Mouse (Mus musculus) large intestine, adult 2 months (tissue): ENCODE results near the gene Sptb. TPM values are rescaled to one million over a fixed set of nuclear protein-coding genes. Genes with fewer than 3 reads are reported as not detected.

Experiments
- DNase-seq: peaks from one replicate; pipeline ENCODE4 v3.0.0-alpha.2; 2012; ENCODE audit warnings: low read depth, low spot score
- WGBS: fragments of 180-500 bp; shearing (Covaris S2); methylation state at CpG from one replicate; pipeline ENCODE4 v1.1.7; 2018; 5-methylcytosine and 5-hydroxymethylcytosine counted together
- polyA plus RNA-seq: library from polyadenylated mRNA; depleted of rRNA; stranded (reverse); fragments of >200 nt; gene quantifications from 2 replicates; pipeline ENCODE4 v1.2.3, GENCODE M21; 2012; rRNA removed

The Sptb gene
- polyA plus RNA-seq, 1 experiment: 0.40 TPM

DNA sequence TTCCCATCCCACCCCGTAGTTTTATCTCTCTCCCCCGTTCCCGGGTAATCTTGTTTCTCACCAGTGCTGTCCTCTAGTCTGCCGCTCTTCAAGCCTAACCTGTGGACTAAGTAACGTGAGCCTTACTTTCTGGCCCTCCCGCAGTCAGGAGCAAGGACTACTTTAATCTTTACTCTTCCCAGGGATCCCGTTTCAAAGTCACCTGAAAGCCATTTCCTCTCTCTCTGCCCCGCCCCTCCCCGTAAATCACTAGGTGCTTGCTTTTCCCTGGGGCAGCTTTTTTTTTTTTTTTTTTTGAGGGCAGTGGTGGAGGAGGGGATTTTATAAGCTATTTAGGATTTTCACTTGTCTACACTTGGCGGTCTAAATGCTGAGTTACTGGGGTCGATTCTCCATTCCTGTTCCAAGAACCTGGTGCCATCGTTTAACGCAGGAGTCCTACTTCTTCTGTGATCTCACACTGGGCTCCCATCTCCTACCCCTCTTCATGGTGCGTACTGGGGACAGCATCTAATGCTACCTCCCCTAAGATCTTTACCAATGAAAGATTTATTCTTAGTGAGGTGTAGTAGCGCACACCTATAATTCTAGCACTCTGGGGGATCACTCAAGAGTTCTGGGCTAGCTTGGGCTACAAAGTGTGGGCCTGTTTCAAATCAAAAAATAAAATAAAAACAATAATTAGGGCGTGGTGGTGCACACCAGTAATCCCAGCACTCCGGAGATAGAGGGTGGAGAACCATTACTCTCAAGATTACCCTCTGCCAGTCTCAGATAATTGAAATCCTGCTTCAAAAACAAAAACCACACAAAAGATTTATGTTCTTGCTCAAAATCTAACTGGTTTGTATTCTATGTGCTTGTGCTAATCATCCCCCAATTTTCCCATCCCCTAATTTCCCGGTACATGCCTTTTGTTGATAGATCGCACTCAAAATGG, 178.1 kb downstream of the Sptb start:
- 29% methylated on average over 19 of the region's 19 CpGs for WGBS
- DNase-seq: no peak

DNA sequence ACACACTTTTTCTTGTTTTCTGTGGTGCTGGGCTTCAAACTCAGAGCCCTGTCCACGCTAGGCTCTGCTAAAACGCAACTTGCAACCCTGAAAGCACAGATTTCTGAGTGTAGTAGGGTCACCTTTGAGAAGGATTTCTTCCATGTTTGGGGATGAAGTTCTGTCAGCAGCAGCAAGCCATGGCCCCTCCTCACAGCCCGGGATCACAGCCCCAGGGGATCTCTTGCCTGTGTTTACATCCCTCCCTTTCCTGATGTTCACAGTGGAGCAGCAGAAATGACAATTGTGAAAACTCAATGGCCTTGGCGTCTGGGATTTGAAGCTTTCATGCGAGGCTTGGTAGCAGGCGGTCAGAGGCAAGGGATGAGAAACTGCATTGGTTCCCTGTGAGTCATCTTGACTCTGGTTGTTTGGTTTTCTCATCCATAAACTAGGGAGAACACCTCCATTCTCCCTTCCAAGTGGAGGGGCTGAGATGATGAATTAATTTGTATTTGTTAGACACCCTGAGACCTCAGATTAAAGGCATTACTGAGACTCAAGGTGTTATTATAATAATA, 179.7 kb downstream of the Sptb start, which contains the start of gene Plekhg3:
Gene Plekhg3, plus strand, starts transcription at position 312 of the 560 bp plus-strand sequence.
- no peak for DNase-seq
- WGBS: 44% methylated on average over 6 of the region's 6 CpGs

Other genes with a start within 250 kb of the Sptb start
- gene Plekhg3, start 179.7 kb downstream of the Sptb start, polyA plus RNA-seq: 13.3 and 19.7 TPM in 2 replicates
- gene Churc1, start 55.0 kb upstream of the Sptb start, polyA plus RNA-seq: 57.0 and 81.3 TPM in 2 replicates
- gene Fntb, start 55.0 kb upstream of the Sptb start, polyA plus RNA-seq: 31.8 and 34.9 TPM in 2 replicates
- 2,257 and 3,512 TPM in 2 replicates for gene Gpx2, start 85.0 kb upstream of the Sptb start, polyA plus RNA-seq
- 20.5 and 21.9 TPM in 2 replicates for gene Rab15, start 112.4 kb upstream of the Sptb start, polyA plus RNA-seq